Mouse (Mus musculus): Measurements from ENCODE around the gene Pitpnb.

GRCm38 (mm10) chr5:111415575-111415974 is 85.0 kb downstream of the Pitpnb start:
- TF ChIP-seq CTCF (IDR thresholded peaks at IDR 0.05; ENCODE audit: borderline replicate concordance, insufficient read depth, low read length): no peak
- TF ChIP-seq POLR2A (IDR thresholded peaks at IDR 0.05; ENCODE audit: low read depth, low read length): no peak
